Mouse (Mus musculus) midbrain, embryonic 16.5 days (tissue): ENCODE data around the gene Dynlt1a. TPM values are rescaled to one million over a fixed set of nuclear protein-coding genes. Genes with fewer than 3 reads are reported as not detected.
"Not testable (repeated sequence)": the region's sequence is repeated elsewhere in the genome, so short reads cannot be mapped to it uniquely, and the experiment has no call there.

ENCODE experiments used
- ATAC-seq: fragments of 200-750 bp; cut with Nextera tagmentation; 2 replicates; pipeline ENCODE4 v1.8.0; 2017; ENCODE audit warnings: moderate TSS enrichment
- H3K27ac ChIP-seq: fragments of 300-500 bp; sonication (generic); 2 replicates; pipeline ENCODE4 v1.5.1; 2014; ENCODE audit warnings: mild to moderate bottlenecking, low read length, mixed read lengths
- H3K27me3 ChIP-seq: fragments of 300-500 bp; sonication (generic); 2 replicates; pipeline ENCODE4 v1.6.1; 2014; ENCODE audit warnings: low read depth, low read length, mixed read lengths; ENCODE audit not compliant: control insufficient read depth, insufficient read depth
- H3K36me3 ChIP-seq: fragments of 300-500 bp; sonication (generic); 2 replicates; pipeline ENCODE4 v1.6.1; 2014; ENCODE audit warnings: mild to moderate bottlenecking, low read length, moderate library complexity, mixed read lengths; ENCODE audit not compliant: control insufficient read depth, insufficient read depth
- H3K4me1 ChIP-seq: fragments of 300-500 bp; sonication (generic); 2 replicates; pipeline ENCODE4 v1.6.1; 2014; ENCODE audit warnings: mild to moderate bottlenecking, low read length, mixed read lengths; ENCODE audit not compliant: control insufficient read depth, insufficient read depth
- H3K4me2 ChIP-seq: fragments of 300-500 bp; sonication (generic); 2 replicates; pipeline ENCODE4 v1.6.1; 2014; ENCODE audit warnings: mild to moderate bottlenecking, low read length, mixed read lengths
- H3K4me3 ChIP-seq: fragments of 300-500 bp; sonication (generic); 2 replicates; pipeline ENCODE4 v1.5.1; 2014; ENCODE audit warnings: low read depth, mild to moderate bottlenecking, low read length, moderate library complexity, mixed read lengths
- H3K9ac ChIP-seq: fragments of 300-500 bp; sonication (generic); 2 replicates; pipeline ENCODE4 v1.6.1; 2014; ENCODE audit warnings: low read depth, low read length, mixed read lengths
- H3K9me3 ChIP-seq: fragments of 300-500 bp; sonication (generic); replicated peaks from 2 replicates; pipeline ENCODE4 v1.6.1; 2014; ENCODE audit warnings: mild to moderate bottlenecking, low read length, mixed read lengths; ENCODE audit not compliant: control insufficient read depth, poor library complexity, severe bottlenecking
- WGBS: fragments of 180-500 bp; shearing (Covaris S2); extraction: QIAGEN DNeasy Blood & Tissue Kit; methylation state at CpG from one replicate; pipeline ENCODE4 v1.1.7; 2014; 5-methylcytosine and 5-hydroxymethylcytosine counted together
- polyA plus RNA-seq: library from polyadenylated mRNA; unstranded; fragments of >200 nt; fragmentation: Nextera tagmentation; extraction: Ambion mirVana; gene quantifications from 2 replicates; pipeline ENCODE4 v1.2.1, GENCODE M21; 2015

Dynlt1a gene
- polyA plus RNA-seq, 1 experiment from 2014 or later = 55.3 TPM

GRCm38 (mm10) chr17:6316379-6317126 lies 747 bp downstream of the Dynlt1a start:
- H3K9me3 ChIP-seq, H3K36me3 ChIP-seq, H3K4me1 ChIP-seq, H3K27me3 ChIP-seq: not testable (repeated sequence)
- H3K4me3 ChIP-seq = peak overlapping the region; percentile 40
- WGBS = 2% methylated on average over 37 of the region's 38 CpGs
- peak overlapping the region; percentile 41 for H3K4me2 ChIP-seq
- peak overlapping the region; percentile 76 for H3K27ac ChIP-seq
- peak overlapping the region; percentile 66 for H3K9ac ChIP-seq
- ATAC-seq = peak; percentile 59

DNA sequence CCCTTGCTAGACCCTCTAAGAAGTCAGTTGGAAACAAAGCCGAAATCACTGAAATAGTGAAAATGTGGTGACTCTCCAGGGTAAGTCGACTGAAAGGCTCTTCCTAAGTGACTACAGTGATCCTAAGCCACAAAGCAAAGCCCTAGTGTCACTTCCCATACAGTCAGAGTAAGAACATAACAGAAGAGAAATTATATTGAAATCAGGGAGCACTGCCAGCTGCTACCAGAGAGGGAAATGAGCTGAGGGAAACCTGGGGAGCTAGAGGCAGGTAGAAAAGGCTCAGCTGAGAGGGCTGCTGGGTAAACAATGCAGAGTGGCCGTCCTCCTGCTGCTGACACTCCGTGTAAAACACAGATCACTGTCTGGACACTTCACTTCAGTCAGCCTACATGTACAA lies 1.6 kb downstream of the Dynlt1a start:
- H3K4me3 ChIP-seq, H3K27ac ChIP-seq, H3K36me3 ChIP-seq, H3K9ac ChIP-seq, H3K9me3 ChIP-seq, H3K4me2 ChIP-seq, ATAC-seq, H3K27me3 ChIP-seq, H3K4me1 ChIP-seq: not testable (repeated sequence)
- 6% methylated on average over 2 of the region's 4 CpGs for WGBS

GRCm38 (mm10) chr17:6314493-6314892 lies 2.8 kb downstream of the Dynlt1a start:
- WGBS = 95% methylated on average over 2 of the region's 3 CpGs
- not testable (repeated sequence) for H3K9ac ChIP-seq, H3K9me3 ChIP-seq, H3K4me1 ChIP-seq, ATAC-seq, H3K27ac ChIP-seq, H3K4me2 ChIP-seq, H3K27me3 ChIP-seq, H3K36me3 ChIP-seq, H3K4me3 ChIP-seq

DNA sequence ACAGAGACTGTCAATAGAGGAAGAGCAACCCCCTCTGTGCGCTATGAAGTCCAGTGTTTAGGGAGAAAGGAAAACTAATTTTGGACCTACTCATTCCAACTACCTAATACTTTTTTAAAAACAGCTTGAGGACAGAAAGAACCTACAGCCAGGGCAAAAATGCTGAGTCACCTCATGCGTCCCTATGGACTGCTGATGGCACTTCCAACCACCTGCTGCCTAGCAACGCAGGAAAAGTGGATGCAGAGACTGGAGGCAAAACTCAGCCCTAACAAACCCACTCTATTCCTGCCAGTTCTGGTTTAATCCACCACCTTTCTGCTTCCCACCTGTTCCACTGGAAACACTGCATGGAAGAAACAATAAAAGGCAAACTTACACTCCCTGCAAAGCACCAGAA lies 4.5 kb downstream of the Dynlt1a start:
- not testable (repeated sequence) for H3K36me3 ChIP-seq, ATAC-seq, H3K4me1 ChIP-seq, H3K9ac ChIP-seq, H3K9me3 ChIP-seq, H3K27ac ChIP-seq, H3K4me2 ChIP-seq, H3K27me3 ChIP-seq, H3K4me3 ChIP-seq
- WGBS = 63% methylated on average over 3 of the region's 3 CpGs

- H3K4me3 ChIP-seq, ATAC-seq, H3K9ac ChIP-seq, H3K27me3 ChIP-seq, H3K4me2 ChIP-seq, H3K27ac ChIP-seq, H3K9me3 ChIP-seq, H3K36me3 ChIP-seq, H3K4me1 ChIP-seq: not testable (repeated sequence)
- 91% methylated on average over 7 of the region's 7 CpGs for WGBS
These were observed 5.6 kb downstream of the Dynlt1a start for GRCm38 (mm10) chr17:6311716-6312115.

DNA sequence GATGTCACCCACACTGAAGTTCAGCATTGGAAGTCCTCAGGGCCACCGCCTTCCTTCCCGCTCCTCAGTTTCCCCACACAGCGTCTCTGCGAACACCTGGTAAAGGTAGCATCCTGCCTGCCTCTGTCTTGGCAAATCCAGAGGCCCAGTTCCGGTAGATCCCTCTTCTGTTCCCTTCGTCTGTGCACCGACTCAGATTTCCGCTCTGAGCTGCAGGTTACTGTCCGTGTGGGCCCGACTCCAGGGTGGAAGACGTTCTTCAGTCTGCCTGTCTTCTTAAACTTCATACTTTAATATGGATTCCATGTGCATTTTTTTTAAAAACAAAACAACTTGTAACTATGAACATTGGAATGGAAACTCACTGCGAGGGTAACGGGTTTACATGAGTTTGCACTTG lies 10.8 kb downstream of the Dynlt1a start:
- WGBS = 94% methylated on average over 9 of the region's 13 CpGs
- not testable (repeated sequence) for H3K4me2 ChIP-seq, ATAC-seq, H3K4me1 ChIP-seq, H3K9me3 ChIP-seq, H3K27me3 ChIP-seq, H3K36me3 ChIP-seq, H3K4me3 ChIP-seq, H3K27ac ChIP-seq, H3K9ac ChIP-seq

GRCm38 (mm10) chr17:6305656-6306270 lies 11.5 kb downstream of the Dynlt1a start:
- not testable (repeated sequence) for H3K36me3 ChIP-seq, H3K9ac ChIP-seq, H3K9me3 ChIP-seq, H3K27me3 ChIP-seq, H3K4me1 ChIP-seq, ATAC-seq, H3K4me2 ChIP-seq, H3K4me3 ChIP-seq, H3K27ac ChIP-seq
- WGBS = 89% methylated on average over 12 of the region's 12 CpGs

GRCm38 (mm10) chr17:6304891-6305290 lies 12.4 kb downstream of the Dynlt1a start:
- not testable (repeated sequence) for H3K9ac ChIP-seq, H3K9me3 ChIP-seq, ATAC-seq, H3K27me3 ChIP-seq, H3K27ac ChIP-seq, H3K4me3 ChIP-seq, H3K4me1 ChIP-seq, H3K4me2 ChIP-seq, H3K36me3 ChIP-seq
- WGBS = 92% methylated on average over 5 of the region's 6 CpGs

GRCm38 (mm10) chr17:6300190-6300863 lies 17.0 kb downstream of the Dynlt1a start:
- H3K27me3 ChIP-seq, H3K4me2 ChIP-seq, ATAC-seq, H3K4me3 ChIP-seq, H3K27ac ChIP-seq, H3K9me3 ChIP-seq, H3K4me1 ChIP-seq, H3K9ac ChIP-seq, H3K36me3 ChIP-seq: not testable (repeated sequence)
- 74% methylated on average over 5 of the region's 12 CpGs for WGBS
